Mouse (Mus musculus): ENCODE measurements around the gene Rs1. TPM values are rescaled to one million over a fixed set of nuclear protein-coding genes. Genes with fewer than 3 reads are reported as not detected.
A peak's percentile ranks its signal among the peaks of the same experiment; 100 is the strongest.
"Not testable (repeated sequence)": the region's sequence is repeated elsewhere in the genome, so short reads cannot be mapped to it uniquely, and the experiment has no call there.

Rs1 gene
- not detected for polyA plus RNA-seq (2021)

- TF ChIP-seq CTCF (IDR thresholded peaks at IDR 0.05) = no peak
- POLR2A ChIA-PET = no interaction called here
- DNase-seq (ENCODE audit: low read depth, low spot score) (no peak), ATAC-seq (no peak)
- in situ Hi-C loops (cut with MboI; ENCODE audit: low pct_unique_long_range_greater_than_20kb) = no loop called here
- H3K27me3 ChIP-seq = peaks cover 11% of the 10 kb centered on the region
- CTCF ChIA-PET = no interaction called here
These were observed at the start of gene Rs1 for GRCm38 (mm10) chrX:160767713-160768112. TSS of gene Rs1 (plus strand) at chrX:160768013.

DNA sequence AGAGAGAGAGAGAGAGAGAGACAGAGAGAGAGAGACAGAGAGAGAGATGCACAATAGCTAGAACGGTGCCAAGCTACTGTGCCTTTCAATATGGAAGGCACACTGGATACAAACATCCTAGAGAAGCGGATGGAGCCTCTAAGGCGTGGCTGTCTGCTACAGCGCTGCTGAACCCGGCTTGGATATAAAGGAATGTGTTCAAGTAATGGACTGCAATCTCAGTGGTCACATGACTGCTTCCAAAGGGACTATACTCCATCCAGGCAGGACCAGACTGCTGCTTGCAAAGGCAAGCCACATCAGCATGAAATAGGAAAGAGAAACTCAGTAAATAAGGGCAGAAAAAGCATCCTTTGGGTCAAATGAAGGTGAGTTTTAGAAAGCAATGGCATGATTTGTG, 32.2 kb upstream of the Rs1 start, which contains the start of gene Ppef1:
Gene Ppef1, minus strand, starts transcription at position 116 of the 400 bp plus-strand sequence.
- ATAC-seq (no peak), DNase-seq (ENCODE audit: low read depth, low spot score) (no peak)
- no peaks in the 10 kb centered on the region for H3K27me3 ChIP-seq
- ChIA-PET CTCF (no interaction called here), POLR2A (no interaction called here)
- no peak for TF ChIP-seq CTCF (IDR thresholded peaks at IDR 0.05)
- in situ Hi-C loops (cut with MboI; ENCODE audit: low pct_unique_long_range_greater_than_20kb) = no loop called here

- no peaks in the 10 kb centered on the region for H3K27me3 ChIP-seq
- no peak for TF ChIP-seq CTCF (IDR thresholded peaks at IDR 0.05)
- POLR2A ChIA-PET = no interaction called here
- CTCF ChIA-PET = no interaction called here
- DNase-seq (ENCODE audit: low read depth, low spot score) (no peak), ATAC-seq (no peak)
- in situ Hi-C loops (cut with MboI; ENCODE audit: low pct_unique_long_range_greater_than_20kb) = no loop called here
These were observed 22.4 kb upstream of the Rs1 start for GRCm38 (mm10) chrX:160745399-160745798.

GRCm38 (mm10) chrX:160748653-160749052, 19.2 kb upstream of the Rs1 start:
- no peaks in the 10 kb centered on the region for H3K27me3 ChIP-seq
- TF ChIP-seq CTCF (IDR thresholded peaks at IDR 0.05) = no peak
- no peak for ATAC-seq
- POLR2A ChIA-PET = no interaction called here
- in situ Hi-C loops (cut with MboI; ENCODE audit: low pct_unique_long_range_greater_than_20kb) = no loop called here
- DNase-seq (ENCODE audit: low read depth, low spot score) = no peak
- CTCF ChIA-PET = no interaction called here

DNA sequence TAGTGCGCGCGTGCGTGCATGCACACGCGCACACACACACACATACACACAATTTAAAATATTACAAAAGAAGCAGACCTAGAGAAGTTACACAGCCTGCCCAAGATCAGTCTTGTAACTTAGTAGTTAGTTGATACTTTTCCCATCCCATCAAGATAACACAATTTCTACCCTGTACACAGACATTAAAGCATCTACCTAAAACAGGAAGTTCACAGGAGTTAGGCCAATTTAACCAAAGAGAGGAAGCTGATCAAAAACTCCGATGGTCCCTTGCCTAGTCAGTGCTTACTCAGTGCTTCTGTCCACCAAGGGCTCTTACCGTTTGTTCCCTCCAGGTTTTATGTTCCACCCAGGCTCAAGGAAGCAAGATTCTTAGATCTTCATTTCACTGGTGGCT, 17.0 kb upstream of the Rs1 start:
- TF ChIP-seq CTCF (IDR thresholded peaks at IDR 0.05) = no peak
- POLR2A ChIA-PET = no interaction called here
- H3K27me3 ChIP-seq = peaks cover 3% of the 10 kb centered on the region
- DNase-seq (ENCODE audit: low read depth, low spot score) (no peak), ATAC-seq (no peak)
- CTCF ChIA-PET = no interaction called here
- in situ Hi-C loops (cut with MboI; ENCODE audit: low pct_unique_long_range_greater_than_20kb) = no loop called here

GRCm38 (mm10) chrX:160765389-160766232, 2.2 kb upstream of the Rs1 start:
- DNase-seq (ENCODE audit: low read depth, low spot score) = peak; percentile 41
- H3K27me3 ChIP-seq = peaks cover 7% of the 10 kb centered on the region
- ChIA-PET CTCF (interaction anchor here (1.0 kb wide), 1 partner anchor 11 kb away, joined by 3 read pairs; no protein-coding TSS in a partner anchor), POLR2A (no interaction called here)
- peak; percentile 95 for ATAC-seq
- in situ Hi-C loops (cut with MboI; ENCODE audit: low pct_unique_long_range_greater_than_20kb) = no loop called here
- no peak for TF ChIP-seq CTCF (IDR thresholded peaks at IDR 0.05)

DNA sequence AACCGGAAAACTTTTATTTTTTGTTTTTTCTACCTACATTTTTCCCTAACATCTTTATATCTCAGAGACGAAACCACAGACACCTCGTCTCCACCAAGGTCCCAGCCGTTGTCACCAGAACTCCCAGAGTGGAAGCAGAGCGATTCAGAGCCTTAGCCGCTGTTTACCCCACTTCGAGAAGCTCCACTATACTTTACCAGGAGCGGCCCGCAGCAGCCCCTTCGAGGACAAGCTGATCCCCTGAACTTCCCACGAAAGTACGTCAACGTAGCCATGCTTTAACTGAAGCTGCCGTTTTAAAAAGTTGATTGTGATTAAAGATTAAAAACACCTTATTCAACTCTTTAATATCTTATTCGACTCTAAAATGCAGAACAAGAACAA, 1.6 kb upstream of the Rs1 start:
- ATAC-seq (peak; percentile 86), DNase-seq (ENCODE audit: low read depth, low spot score) (no peak)
- ChIA-PET CTCF (interaction anchor here (1.0 kb wide), 1 partner anchor 11 kb away, joined by 3 read pairs; no protein-coding TSS in a partner anchor), POLR2A (no interaction called here)
- peaks cover 7% of the 10 kb centered on the region for H3K27me3 ChIP-seq
- TF ChIP-seq CTCF (IDR thresholded peaks at IDR 0.05) = no peak
- in situ Hi-C loops (cut with MboI; ENCODE audit: low pct_unique_long_range_greater_than_20kb) = no loop called here

DNA sequence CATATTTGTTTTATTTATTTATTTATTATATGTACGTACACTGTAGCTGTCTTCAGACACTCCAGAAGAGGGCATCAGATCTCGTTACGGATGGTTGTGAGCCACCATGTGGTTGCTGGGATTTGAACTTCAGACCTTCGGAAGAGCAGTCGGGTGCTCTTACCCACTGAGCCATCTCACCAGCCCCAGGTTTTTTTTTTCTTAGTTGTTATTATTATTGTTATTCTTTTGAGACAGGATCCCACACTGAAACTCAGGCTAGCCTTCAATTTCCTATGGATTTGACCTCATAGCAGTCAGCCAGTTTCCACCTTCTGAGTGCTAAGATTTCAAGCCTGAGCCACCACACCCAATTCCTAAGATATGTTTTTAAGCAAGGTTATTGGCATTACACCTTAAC, 1.8 kb downstream of the Rs1 start:
- DNase-seq (ENCODE audit: low read depth, low spot score); POLR2A ChIA-PET: not testable (repeated sequence)

GRCm38 (mm10) chrX:160773033-160773432, 5.2 kb downstream of the Rs1 start:
- H3K27me3 ChIP-seq = peaks cover 11% of the 10 kb centered on the region
- no peak for DNase-seq (ENCODE audit: low read depth, low spot score)
- ChIA-PET CTCF (no interaction called here), POLR2A (no interaction called here)
- TF ChIP-seq CTCF (IDR thresholded peaks at IDR 0.05) = no peak
- in situ Hi-C loops (cut with MboI; ENCODE audit: low pct_unique_long_range_greater_than_20kb) = no loop called here
- no peak for ATAC-seq

More for the DNA sequence above, 1.8 kb downstream of the Rs1 start:
- ATAC-seq; in situ Hi-C loops (cut with MboI; ENCODE audit: low pct_unique_long_range_greater_than_20kb); CTCF ChIA-PET: not testable (repeated sequence)
- H3K27me3 ChIP-seq = peaks cover 11% of the 10 kb centered on the region

DNA sequence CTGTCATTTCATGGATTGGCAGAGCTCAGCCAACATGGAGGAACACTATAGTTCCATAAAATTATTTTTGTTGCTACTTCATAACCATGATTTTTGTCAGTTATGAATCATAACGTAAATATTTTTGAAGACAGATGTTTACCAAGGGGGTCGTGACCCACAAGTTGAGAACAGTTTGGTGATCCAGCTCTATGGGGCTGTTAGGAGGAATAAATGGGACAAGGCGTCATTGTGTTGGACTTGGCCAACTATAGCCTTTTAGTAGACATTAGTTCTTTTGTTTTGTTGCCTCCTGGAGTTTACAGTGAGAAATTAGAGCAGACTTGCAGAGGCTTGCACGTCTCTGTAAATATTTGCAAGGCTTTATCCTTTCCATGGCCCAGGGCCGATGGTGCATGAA, 14.5 kb downstream of the Rs1 start:
- H3K27me3 ChIP-seq = no peaks in the 10 kb centered on the region

GRCm38 (mm10) chrX:160794920-160795319, 27.1 kb downstream of the Rs1 start:
- POLR2A ChIA-PET = no interaction called here
- no peak for TF ChIP-seq CTCF (IDR thresholded peaks at IDR 0.05)
- in situ Hi-C loops (cut with MboI; ENCODE audit: low pct_unique_long_range_greater_than_20kb) = no loop called here

More for the DNA sequence above, 14.5 kb downstream of the Rs1 start:
- ChIA-PET CTCF (interaction anchor here (1.6 kb wide), 1 partner anchor 13 kb away, joined by 3 read pairs; no protein-coding TSS in a partner anchor), POLR2A (no interaction called here)
- TF ChIP-seq CTCF (IDR thresholded peaks at IDR 0.05) = no peak
- DNase-seq (ENCODE audit: low read depth, low spot score) (no peak), ATAC-seq (no peak)
- in situ Hi-C loops (cut with MboI; ENCODE audit: low pct_unique_long_range_greater_than_20kb) = no loop called here

More at GRCm38 (mm10) chrX:160794920-160795319, 27.1 kb downstream of the Rs1 start:
- H3K27me3 ChIP-seq = peaks cover 11% of the 10 kb centered on the region
- DNase-seq (ENCODE audit: low read depth, low spot score) (no peak), ATAC-seq (no peak)
- CTCF ChIA-PET = interaction anchor here (1.0 kb wide), 1 partner anchor 14 kb away, joined by 3 read pairs; no protein-coding TSS in a partner anchor
